ENCODE assay signal across 16 mouse cellular contexts in genomic region chr14:25742943-25743342, GRCm38 (mm10).
"Had no signal": no experiment of that assay in that cellular context is flagged by ENCODE, and none has a peak within 500 bp of the region (broad histone marks: within the 10 kb centered on the region; RNA-seq: fewer than 3 reads in every experiment).

No protein-coding gene starts in this region.

- H3K9ac ChIP-seq: limb, embryonic 13.5 days; liver, embryonic 15.5 days; lung, embryonic 14.5 days; midbrain, embryonic 12.5 days; neural tube, embryonic 13.5 days had no signal

- H3K4me3 ChIP-seq: limb, embryonic 13.5 days; liver, embryonic 15.5 days; midbrain, embryonic 12.5 days; neural tube, embryonic 13.5 days had no signal

- H3K4me2 ChIP-seq: limb, embryonic 13.5 days; liver, embryonic 11.5 days; liver, embryonic 15.5 days; lung, embryonic 14.5 days; midbrain, embryonic 12.5 days; neural tube, embryonic 13.5 days had no signal

- H3K9me3 ChIP-seq: limb, embryonic 13.5 days; liver, embryonic 15.5 days; midbrain, embryonic 12.5 days; neural tube, embryonic 13.5 days had no signal

- H3K27me3 ChIP-seq: limb, embryonic 13.5 days; liver, embryonic 15.5 days; midbrain, embryonic 12.5 days; neural tube, embryonic 13.5 days had no signal

- H3K27ac ChIP-seq: limb, embryonic 13.5 days; liver, embryonic 15.5 days; midbrain, embryonic 12.5 days; neural tube, embryonic 13.5 days had no signal

- H3K36me3 ChIP-seq: liver, embryonic 15.5 days; midbrain, embryonic 12.5 days had no signal

- DNase-seq: kidney, postnatal 25 days; layer of hippocampus, adult 9-11 months; left cerebral cortex, postnatal 4 days; lung, embryonic 14.5 days; lung, postnatal 10 days; retina, postnatal 1 day; right cerebral cortex, postnatal 4 days; spleen, adult 18-20 months; thymus, adult 2 months; thymus, postnatal 25 days had no signal

- ATAC-seq: midbrain, embryonic 16.5 days had no signal
